Mouse (Mus musculus) spleen, postnatal 14 days (tissue): ENCODE results near the gene Resp18.
"Not testable (repeated sequence)": the region's sequence is repeated elsewhere in the genome, so short reads cannot be mapped to it uniquely, and the experiment has no call there.

Experiments used
- DNase-seq, 2 experiments: peaks; one replicate each; pipeline ENCODE4 v3.0.0; 2021 to 2022; ENCODE audit warnings: low spot score in 2 of 2

Gene Resp18

DNA sequence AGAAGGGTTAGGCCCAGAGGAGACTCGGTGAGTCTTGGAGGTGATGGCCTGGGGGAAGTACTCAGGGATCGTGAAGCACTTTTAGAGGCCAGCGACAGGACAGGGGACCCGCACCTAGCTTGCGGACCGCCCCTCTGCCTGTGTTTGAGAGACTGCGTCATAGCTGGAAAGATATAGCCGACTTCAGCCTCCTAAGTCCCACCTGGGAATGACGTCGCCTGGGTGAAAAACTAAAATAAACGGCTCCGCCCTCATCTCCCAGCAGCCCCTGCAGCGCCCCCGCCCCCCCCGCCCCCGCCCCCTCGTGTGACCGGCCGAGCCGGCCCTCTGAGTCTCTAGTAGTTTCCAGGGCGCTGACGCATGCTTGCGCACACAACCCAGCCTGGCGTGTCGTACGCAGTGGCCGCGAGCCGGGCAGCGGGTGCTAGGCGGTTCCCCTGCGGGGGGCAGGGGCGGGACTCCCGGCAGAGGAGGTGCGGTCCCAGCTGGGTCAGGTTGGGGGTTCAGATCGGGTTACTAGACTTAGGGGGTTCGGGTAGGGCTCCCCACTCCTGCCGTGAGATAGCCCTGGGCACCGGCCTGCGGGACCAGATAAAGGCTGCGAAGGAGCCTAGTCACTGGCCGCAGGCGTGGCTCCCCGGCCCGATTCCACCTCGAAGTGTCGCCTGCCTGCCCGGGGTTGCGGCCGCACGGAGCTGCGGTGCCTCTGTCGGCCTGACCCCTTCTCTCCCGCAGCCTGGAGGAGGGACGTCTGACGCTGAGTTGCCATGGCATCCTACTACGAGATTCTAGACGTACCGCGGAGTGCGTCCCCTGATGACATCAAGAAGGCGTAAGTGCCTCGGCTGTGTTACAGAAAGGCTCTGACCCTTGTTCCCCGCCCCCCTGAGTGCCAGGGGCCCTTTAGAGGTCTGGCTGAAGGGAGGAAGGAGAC, 41.8 kb downstream of the Resp18 start, which contains the start of gene Dnajb2:
Dnajb2 (plus strand) TSS at position 290 of the 934 bp plus-strand sequence.
- DNase-seq: peak; percentile 79 to 82

- peak; percentile 54 to 67 for DNase-seq
Observed at GRCm38 (mm10) chr1:75234606-75235005, 43.6 kb downstream of the Resp18 start.

DNA sequence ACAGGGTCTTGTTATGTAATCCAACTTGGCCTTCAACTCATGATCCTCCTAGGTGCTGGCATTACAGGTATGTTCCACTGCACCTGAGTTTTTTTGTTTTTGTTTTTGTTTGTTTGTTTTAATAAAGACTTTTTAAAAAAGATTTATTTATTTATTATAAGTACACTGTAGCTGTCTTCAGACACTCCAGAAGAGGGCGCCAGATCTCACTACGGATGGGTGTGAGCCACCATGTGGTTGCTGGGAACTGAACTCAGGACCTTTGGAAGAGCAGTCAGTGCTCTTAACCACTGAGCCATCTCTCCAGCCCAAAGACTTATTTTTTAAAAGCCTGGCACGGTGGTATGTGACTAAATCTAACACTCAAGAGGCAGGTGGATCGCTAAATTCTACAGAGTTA, 45.7 kb downstream of the Resp18 start:
- not testable (repeated sequence) for DNase-seq

DNA sequence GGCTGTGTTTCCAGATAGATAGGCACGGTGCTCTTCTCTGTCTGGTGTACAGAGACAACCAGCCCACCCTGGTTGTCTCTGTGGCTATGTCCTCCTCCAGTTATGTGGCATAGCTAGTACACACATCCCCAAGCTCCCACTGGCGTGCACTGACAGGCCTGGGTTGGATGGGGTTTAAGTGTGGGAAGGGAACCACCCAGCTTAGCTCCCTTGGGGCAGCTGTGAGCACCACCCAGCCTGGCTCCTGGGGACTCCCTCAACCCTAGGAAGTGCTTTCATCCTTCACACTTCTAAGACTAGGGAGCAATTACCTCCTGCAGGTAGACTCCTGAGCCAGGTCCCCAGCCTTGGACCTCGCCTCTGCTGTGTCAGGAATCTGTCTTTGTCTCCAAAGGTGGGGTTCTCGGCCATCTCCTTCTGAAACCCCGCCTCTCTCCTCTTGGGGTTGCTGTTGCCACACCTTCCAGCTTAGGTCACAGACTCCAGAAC, 46.5 kb downstream of the Resp18 start, which contains the start of gene A630095N17Rik:
A630095N17Rik (minus strand) TSS at position 439 of the 489 bp plus-strand sequence.
- no peak for DNase-seq

GRCm38 (mm10) chr1:75231224-75231623, 47.0 kb downstream of the Resp18 start:
- DNase-seq: no peak

DNA sequence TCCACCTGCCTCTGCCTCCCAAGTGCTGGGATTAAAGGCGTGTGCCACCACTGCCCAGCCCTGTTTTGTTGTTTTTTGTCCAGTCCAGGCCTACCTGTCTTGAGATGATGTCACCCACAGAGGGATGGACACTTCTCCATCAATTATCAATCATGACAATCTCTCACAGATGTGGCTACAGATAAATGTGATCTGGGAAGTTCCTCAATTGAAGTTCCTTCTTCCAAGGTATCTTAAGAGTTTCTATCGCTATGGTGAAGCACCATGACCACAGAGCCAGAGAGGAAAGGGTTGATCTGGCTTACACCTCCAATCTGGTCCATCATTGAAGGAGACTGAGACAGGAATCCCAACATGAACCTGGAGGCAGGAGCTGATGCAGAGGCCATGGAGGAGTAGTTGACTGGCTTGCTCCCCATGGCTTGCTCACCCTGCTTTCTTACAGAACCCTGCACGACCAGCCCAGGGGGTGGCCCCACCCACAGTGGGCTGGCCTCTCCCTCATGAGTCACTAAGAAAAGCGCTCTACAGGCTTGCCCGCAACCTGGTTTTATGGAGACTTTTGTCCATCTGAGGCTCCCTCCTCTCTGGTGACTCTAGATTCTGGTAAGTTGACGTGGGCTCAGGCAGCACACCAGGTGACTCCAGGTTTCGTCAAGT, 47.8 kb downstream of the Resp18 start:
- no peak for DNase-seq

DNA sequence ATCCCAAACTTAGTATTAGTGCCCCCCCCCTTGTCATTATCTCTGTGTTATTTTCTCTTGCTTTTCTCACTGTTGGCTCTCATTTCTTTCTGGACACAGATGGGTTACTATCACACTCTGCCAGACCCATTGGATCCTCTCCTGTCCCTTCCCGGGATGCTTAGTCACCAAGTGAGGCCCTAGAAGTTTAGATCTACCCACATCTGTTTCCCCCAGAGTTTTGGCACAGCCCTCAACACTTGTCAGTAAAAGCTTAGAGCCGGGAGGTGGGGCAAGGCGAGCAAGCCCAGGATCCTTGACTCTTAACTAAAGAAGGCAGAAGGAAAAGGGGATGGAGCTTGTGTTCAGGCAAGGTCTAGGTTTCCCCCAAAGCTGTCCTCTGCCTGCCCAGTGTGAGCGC, 49.1 kb downstream of the Resp18 start:
- DNase-seq: no peak

GRCm38 (mm10) chr1:75227653-75228052, 50.6 kb downstream of the Resp18 start:
- DNase-seq: no peak

GRCm38 (mm10) chr1:75226138-75226537, 52.1 kb downstream of the Resp18 start:
- DNase-seq: no peak

GRCm38 (mm10) chr1:75225473-75225872, 52.7 kb downstream of the Resp18 start:
- DNase-seq: no peak

DNA sequence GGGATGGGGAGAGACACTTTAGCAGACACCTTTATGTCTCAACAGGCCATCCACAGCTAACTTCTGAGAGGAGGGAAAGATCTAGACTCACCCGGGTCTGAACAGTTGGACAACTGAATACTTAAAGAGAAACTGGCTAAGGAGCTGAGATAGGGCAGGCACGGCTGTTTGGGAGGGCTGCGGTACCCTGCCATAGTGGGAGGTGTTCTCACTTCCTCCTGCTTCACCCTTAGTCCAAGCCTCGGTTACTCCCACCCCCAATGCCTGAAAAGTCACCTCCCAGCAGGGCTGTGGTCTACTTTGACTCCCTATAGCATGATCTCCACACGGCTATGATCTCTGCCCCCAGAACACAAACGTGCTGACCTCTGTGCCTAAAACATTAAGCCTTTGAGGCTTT, 54.7 kb downstream of the Resp18 start:
- DNase-seq: no peak

GRCm38 (mm10) chr1:75222926-75223325, 55.3 kb downstream of the Resp18 start:
- no peak for DNase-seq
